Mouse (Mus musculus): ENCODE data around the gene Asphd2.

Gene Asphd2

GRCm38 (mm10) chr5:112389352-112389751 lies 5.3 kb downstream of the Asphd2 start:
- no peak for DNase-seq

GRCm38 (mm10) chr5:112385973-112386372 lies 8.7 kb downstream of the Asphd2 start:
- DNase-seq = no peak

- DNase-seq = no peak
These were observed 9.7 kb downstream of the Asphd2 start for GRCm38 (mm10) chr5:112384805-112385472.

- peak; percentile 27 to 47 for DNase-seq
These were observed 11.9 kb downstream of the Asphd2 start for GRCm38 (mm10) chr5:112382641-112383330.

- DNase-seq = no peak
These were observed 12.6 kb downstream of the Asphd2 start for GRCm38 (mm10) chr5:112382042-112382441.

- DNase-seq = no peak
These were observed 13.5 kb downstream of the Asphd2 start for GRCm38 (mm10) chr5:112381154-112381553.

- no peak for DNase-seq
These were observed 15.9 kb downstream of the Asphd2 start for GRCm38 (mm10) chr5:112378716-112379115.

- DNase-seq = no peak
These were observed 17.3 kb downstream of the Asphd2 start for GRCm38 (mm10) chr5:112377380-112377779.

- DNase-seq = no peak
These were observed 18.6 kb downstream of the Asphd2 start for GRCm38 (mm10) chr5:112376111-112376510.

GRCm38 (mm10) chr5:112371933-112372332 lies 22.7 kb downstream of the Asphd2 start:
- DNase-seq = no peak

- no peak for DNase-seq
These were observed 24.3 kb downstream of the Asphd2 start for GRCm38 (mm10) chr5:112370236-112370813.

GRCm38 (mm10) chr5:112369326-112369725 lies 25.3 kb downstream of the Asphd2 start:
- DNase-seq = no peak

GRCm38 (mm10) chr5:112368666-112369065 lies 26.0 kb downstream of the Asphd2 start:
- DNase-seq = no peak

- DNase-seq = no peak
These were observed 26.7 kb downstream of the Asphd2 start for GRCm38 (mm10) chr5:112367929-112368328.

GRCm38 (mm10) chr5:112367338-112367737 lies 27.3 kb downstream of the Asphd2 start:
- DNase-seq = no peak

GRCm38 (mm10) chr5:112366879-112367278 lies 27.8 kb downstream of the Asphd2 start:
- DNase-seq = no peak

- DNase-seq = no peak
These were observed 30.4 kb downstream of the Asphd2 start for GRCm38 (mm10) chr5:112364184-112364797.

- DNase-seq = no peak
These were observed 34.6 kb downstream of the Asphd2 start for GRCm38 (mm10) chr5:112360077-112360476.

GRCm38 (mm10) chr5:112359520-112359919 lies 35.1 kb downstream of the Asphd2 start:
- no peak for DNase-seq

- peak; percentile 21 to 51 for DNase-seq
These were observed 38.3 kb downstream of the Asphd2 start for GRCm38 (mm10) chr5:112356322-112356721.

GRCm38 (mm10) chr5:112355910-112356309 lies 38.8 kb downstream of the Asphd2 start, which contains the start of gene Gm6583:
Gene Gm6583, minus strand, starts transcription at chr5:112356033.
- no peak for DNase-seq

- DNase-seq = no peak
These were observed 39.2 kb downstream of the Asphd2 start for GRCm38 (mm10) chr5:112355493-112355892.

GRCm38 (mm10) chr5:112349169-112349568 lies 45.5 kb downstream of the Asphd2 start:
- DNase-seq = no peak
